Mouse (Mus musculus) MEL (cell line): ENCODE data around the gene Pde11a.

Experiments used
- CTCF ChIP-seq, 3 experiments: IDR thresholded peaks in 2 of 3; conservative IDR thresholded peaks in 1 of 3; 2 replicates each; pipeline ENCODE4 v1.5.1; 2011 to 2012; ENCODE audit warnings: low read length in 3 of 3, low read depth in 2 of 3, mild to moderate bottlenecking in 2 of 3, improper control_type of control experiment in 1 of 3, inconsistent platforms in 1 of 3, mixed read lengths in 1 of 3, moderate library complexity in 1 of 3; ENCODE audit not compliant: control insufficient read depth in 1 of 3, insufficient read depth in 1 of 3, poor library complexity in 1 of 3, severe bottlenecking in 1 of 3
- HCFC1 ChIP-seq: IDR thresholded peaks from 2 replicates; pipeline ENCODE4 v1.6.1; 2012; ENCODE audit warnings: low read depth, mild to moderate bottlenecking, inconsistent platforms, low read length, improper control_type of control experiment, moderate library complexity
- JUND ChIP-seq: IDR thresholded peaks from 2 replicates; pipeline ENCODE4 v1.6.1; 2011; ENCODE audit warnings: low read depth, mild to moderate bottlenecking, improper control_type of control experiment, low read length
- MAX ChIP-seq: IDR thresholded peaks from 2 replicates; pipeline ENCODE4 v1.6.1; 2011; ENCODE audit warnings: low read length, improper control_type of control experiment
- MXI1 ChIP-seq: IDR thresholded peaks from 2 replicates; pipeline ENCODE4 v1.6.1; 2011; ENCODE audit warnings: mild to moderate bottlenecking, low read depth, low read length, improper control_type of control experiment
- POLR2A ChIP-seq, 2 experiments: IDR thresholded peaks; 2 replicates each; pipeline ENCODE4 v1.6.1; 2011 to 2012; ENCODE audit warnings: low read length in 2 of 2, mild to moderate bottlenecking in 2 of 2, control low read depth in 1 of 2, improper control_type of control experiment in 1 of 2, low read depth in 1 of 2, moderate library complexity in 1 of 2; ENCODE audit not compliant: control insufficient read depth in 1 of 2, insufficient read depth in 1 of 2, poor library complexity in 1 of 2
- RCOR1 ChIP-seq: IDR thresholded peaks from 2 replicates; pipeline ENCODE4 v1.6.1; 2012; ENCODE audit warnings: low read depth, mild to moderate bottlenecking, inconsistent platforms, low read length, improper control_type of control experiment
- TAL1 ChIP-seq: IDR thresholded peaks from 2 replicates; pipeline ENCODE4 v1.6.1; 2012; ENCODE audit warnings: mild to moderate bottlenecking, inconsistent platforms, low read length, moderate library complexity, mixed read lengths
- ZC3H11A ChIP-seq: IDR thresholded peaks from 2 replicates; pipeline ENCODE4 v1.6.1; 2012; ENCODE audit warnings: low read depth, mild to moderate bottlenecking, inconsistent platforms, low read length, improper control_type of control experiment
- ZKSCAN1 ChIP-seq: IDR thresholded peaks from 2 replicates; pipeline ENCODE4 v1.6.1; 2012; ENCODE audit warnings: low read depth, mild to moderate bottlenecking, inconsistent platforms, low read length, improper control_type of control experiment, moderate library complexity

GRCm38 (mm10) chr2:76283378-76284132 lies 55.0 kb downstream of the Pde11a start:
- TF ChIP-seq CTCF (IDR thresholded peaks at IDR 0.05 in 2 of 3, conservative IDR thresholded peaks at IDR 0.05 in 1 of 3; ENCODE audit: control insufficient read depth in 1 of 3, insufficient read depth in 1 of 3, low read depth in 2 of 3, low read length in 3 of 3, poor library complexity in 1 of 3, severe bottlenecking in 1 of 3): no peak
- TF ChIP-seq POLR2A (IDR thresholded peaks at IDR 0.05; ENCODE audit: control insufficient read depth in 1 of 2, insufficient read depth in 1 of 2, low read depth in 1 of 2, low read length in 2 of 2, poor library complexity in 1 of 2): no peak
- TF ChIP-seq JUND: no peak
- TF ChIP-seq ZC3H11A: no peak
- TF ChIP-seq MXI1: no peak
- no peak for TF ChIP-seq TAL1
- no peak for TF ChIP-seq RCOR1
- no peak for TF ChIP-seq ZKSCAN1
- TF ChIP-seq MAX: no peak
- TF ChIP-seq HCFC1: no peak
